In genomic region chr19:4876755-4877154, GRCm38 (mm10) we compare ENCODE assay signal across 17 mouse cellular contexts. TPM values are rescaled to one million over a fixed set of nuclear protein-coding genes. Genes with fewer than 3 reads are reported as not detected.
DNase-seq lines count a peak whose midpoint lies in the region; ATAC-seq and TF ChIP-seq lines count a peak whose summit lies in the region.
"Had no signal": no experiment of that assay in that cellular context is flagged by ENCODE, and none has a peak within 500 bp of the region (broad histone marks: within the 10 kb centered on the region; RNA-seq: fewer than 3 reads in every experiment).

No protein-coding gene starts in this region.

- peaks cover 20% of the 10 kb centered on the region for H3K4me1 ChIP-seq in kidney, embryonic 14.5 days (ENCODE audit: control insufficient read depth, insufficient read depth, low read length)
- peaks cover 21% of the 10 kb centered on the region for H3K4me1 ChIP-seq in kidney, embryonic 16.5 days (ENCODE audit: insufficient read depth, low read length)
- peaks cover 2 to 22% of the 10 kb centered on the region in 2 experiments; a peak in 3 of 4 replicates for H3K4me1 ChIP-seq in ES-E14 (ENCODE audit: control insufficient read depth in 2 of 2, insufficient read depth in 2 of 2, low read length in 2 of 2, poor library complexity in 1 of 2)
- peaks cover 23% of the 10 kb centered on the region for H3K4me1 ChIP-seq in embryonic facial prominence, embryonic 15.5 days
- H3K4me1 ChIP-seq in midbrain, embryonic 15.5 days: peaks cover 16% of the 10 kb centered on the region

- WGBS in kidney, embryonic 14.5 days: 37% methylated on average over 3 of the region's 3 CpGs
- 27% methylated on average over 3 of the region's 3 CpGs for WGBS in kidney, embryonic 16.5 days
- 48% methylated on average over 3 of the region's 3 CpGs for WGBS in embryonic facial prominence, embryonic 15.5 days
- 73% methylated on average over 3 of the region's 3 CpGs for WGBS in midbrain, embryonic 15.5 days

- in situ Hi-C loops in ES-E14 (cut with MboI; ENCODE audit: low sequenced_read_pairs in 2 of 2, unreplicated experiment in 2 of 2): no loop called here

- H3K9me3 ChIP-seq in kidney, embryonic 14.5 days (ENCODE audit: control insufficient read depth, low read length): no peaks in the 10 kb centered on the region
- H3K9me3 ChIP-seq in kidney, embryonic 16.5 days (ENCODE audit: low read length): no peaks in the 10 kb centered on the region
- H3K9me3 ChIP-seq in ES-E14 (ENCODE audit: control insufficient read depth, insufficient read depth, low read depth, low read length): no peaks in the 10 kb centered on the region
- no peaks in the 10 kb centered on the region for H3K9me3 ChIP-seq in embryonic facial prominence, embryonic 15.5 days (replicated peaks)
- no peaks in the 10 kb centered on the region for H3K9me3 ChIP-seq in midbrain, embryonic 15.5 days

- H3K36me3 ChIP-seq in kidney, embryonic 14.5 days (ENCODE audit: control insufficient read depth, insufficient read depth, low read length): no peaks in the 10 kb centered on the region
- H3K36me3 ChIP-seq in kidney, embryonic 16.5 days (ENCODE audit: insufficient read depth, low read length): no peaks in the 10 kb centered on the region
- no peaks in the 10 kb centered on the region for H3K36me3 ChIP-seq in ES-E14 (ENCODE audit: control insufficient read depth, insufficient read depth, low read length, poor library complexity, severe bottlenecking)
- no peaks in the 10 kb centered on the region for H3K36me3 ChIP-seq in embryonic facial prominence, embryonic 15.5 days
- no peaks in the 10 kb centered on the region for H3K36me3 ChIP-seq in myocyte (ENCODE audit: control insufficient read depth, insufficient read depth)
- H3K36me3 ChIP-seq in midbrain, embryonic 15.5 days (replicated peaks): no peaks in the 10 kb centered on the region

- peak overlapping the region; percentile 92; the same call in 1 of the 2 replicates for H3K4me3 ChIP-seq in kidney, embryonic 14.5 days (ENCODE audit: low read length)
- no peak overlapping the region for H3K4me3 ChIP-seq in kidney, embryonic 16.5 days (ENCODE audit: low read length)
- no peak overlapping the region for H3K4me3 ChIP-seq in ES-E14 (ENCODE audit: insufficient read depth in 1 of 2, low read depth in 1 of 2, low read length in 2 of 2, poor library complexity in 1 of 2, severe bottlenecking in 1 of 2)
- peak overlapping the region; percentile 82; the same call in 1 of the 2 replicates for H3K4me3 ChIP-seq in embryonic facial prominence, embryonic 15.5 days (replicated peaks)
- peak overlapping the region; percentile 43 for H3K4me3 ChIP-seq in myocyte
- H3K4me3 ChIP-seq in midbrain, embryonic 15.5 days: no peak overlapping the region

- H3K27ac ChIP-seq in kidney, embryonic 14.5 days (ENCODE audit: low read depth, low read length): no peak overlapping the region
- H3K27ac ChIP-seq in kidney, embryonic 16.5 days (ENCODE audit: low read length): no peak overlapping the region
- H3K27ac ChIP-seq in ES-E14 (ENCODE audit: insufficient read depth, low read depth, low read length, poor library complexity, severe bottlenecking): no peak overlapping the region
- H3K27ac ChIP-seq in embryonic facial prominence, embryonic 15.5 days (replicated peaks): 0 out of 2 replicates have a peak overlapping the region, but pooled peaks have one; percentile 48
- no peak overlapping the region for H3K27ac ChIP-seq in midbrain, embryonic 15.5 days

- H3K27me3 ChIP-seq in kidney, embryonic 14.5 days (ENCODE audit: control insufficient read depth, insufficient read depth, low read length): no peaks in the 10 kb centered on the region
- H3K27me3 ChIP-seq in kidney, embryonic 16.5 days (ENCODE audit: insufficient read depth, low read length): no peaks in the 10 kb centered on the region
- H3K27me3 ChIP-seq in embryonic facial prominence, embryonic 15.5 days: no peaks in the 10 kb centered on the region
- H3K27me3 ChIP-seq in myocyte (ENCODE audit: control insufficient read depth, insufficient read depth, insufficient read length): no peaks in the 10 kb centered on the region
- H3K27me3 ChIP-seq in midbrain, embryonic 15.5 days (replicated peaks): no peaks in the 10 kb centered on the region

- H3K9ac ChIP-seq in kidney, embryonic 14.5 days (ENCODE audit: low read depth, low read length): no peak overlapping the region
- H3K9ac ChIP-seq in kidney, embryonic 16.5 days (replicated peaks; ENCODE audit: low read length): no peak overlapping the region
- H3K9ac ChIP-seq in ES-E14 (ENCODE audit: insufficient read depth, low read depth, low read length, poor library complexity, severe bottlenecking): no peak overlapping the region
- H3K9ac ChIP-seq in embryonic facial prominence, embryonic 15.5 days: no peak overlapping the region
- H3K9ac ChIP-seq in midbrain, embryonic 15.5 days: no peak overlapping the region
- H3K9ac ChIP-seq: liver, postnatal 0 days had no signal

- no peak for DNase-seq in ES-E14 (ENCODE audit: low read depth, low spot score)
- DNase-seq in frontal cortex, postnatal 25 days (ENCODE audit: low spot score in 2 of 2): no peak
- DNase-seq: cerebellum, postnatal 14 days; embryo, embryonic 11 days; heart, adult 11 months; kidney, adult 8-10 months; liver, postnatal 0 days; lung, postnatal 36 days had no signal

- TF ChIP-seq POLR2A in myocyte (IDR thresholded peaks at IDR 0.05; ENCODE audit: insufficient read length, low read depth): no peak

- no peak overlapping the region; the same call in 1 of the 2 replicates for H3K4me2 ChIP-seq in kidney, embryonic 14.5 days (replicated peaks; ENCODE audit: low read depth, low read length)
- no peak overlapping the region for H3K4me2 ChIP-seq in kidney, embryonic 16.5 days (replicated peaks; ENCODE audit: low read depth, low read length)
- peak overlapping the region; percentile 94; the same call in 1 of the 2 replicates for H3K4me2 ChIP-seq in embryonic facial prominence, embryonic 15.5 days (replicated peaks)
- H3K4me2 ChIP-seq in myocyte (ENCODE audit: low read depth): peak overlapping the region; percentile 96
- no peak overlapping the region for H3K4me2 ChIP-seq in midbrain, embryonic 15.5 days

- no peak for ATAC-seq in kidney, embryonic 14.5 days (ENCODE audit: low FRiP score, low TSS enrichment)
- ATAC-seq in kidney, embryonic 16.5 days (ENCODE audit: low FRiP score, low TSS enrichment): no peak
- no peak for ATAC-seq in embryonic facial prominence, embryonic 15.5 days (ENCODE audit: insufficient number of reproducible peaks, low FRiP score, low TSS enrichment, low read depth)
- ATAC-seq in midbrain, embryonic 15.5 days (replicated peaks): no peak
- ATAC-seq: inflammation-experienced regulatory T-cells, adult 6 months; liver, postnatal 0 days had no signal

- H3ac ChIP-seq in myocyte (ENCODE audit: control insufficient read depth, insufficient read length): peak overlapping the region; percentile 48

- H3K79me2 ChIP-seq in myocyte (ENCODE audit: control insufficient read depth, insufficient read depth): peaks cover 8% of the 10 kb centered on the region

TF ChIP-seq in ES-E14, 5 proteins besides CTCF, POLR2A, EP300 and RAD21 (continues in another document):
- no peak for TF ChIP-seq ZNF384 (IDR thresholded peaks at IDR 0.05; ENCODE audit: low read depth, low read length)

TF ChIP-seq in myocyte, 11 proteins besides CTCF, POLR2A, EP300 and RAD21 (continues in another document):
- TF ChIP-seq TCF3 (IDR thresholded peaks at IDR 0.05; ENCODE audit: insufficient read length, low read depth): no peak

RNA-seq across cellular contexts. Expression of gene Actn3, which starts 1.0 kb away (rescaled TPM):
- 12.8 and 13.8 TPM in 2 replicates for polyA plus RNA-seq in kidney, embryonic 14.5 days (2014; fragmentation: Nextera tagmentation; extraction: Ambion mirVana)
- polyA plus RNA-seq in kidney, embryonic 16.5 days (2015; fragmentation: Nextera tagmentation; extraction: Ambion mirVana): 9.4 and 11.0 TPM in 2 replicates
- 48.4 and 91.8 TPM in 2 replicates for total RNA-seq in ES-E14 (2012; rRNA removed)
- polyA plus RNA-seq in embryonic facial prominence, embryonic 15.5 days (2015; fragmentation: Nextera tagmentation; extraction: Ambion mirVana): 29.6 and 33.7 TPM in 2 replicates
- 418 TPM for polyA plus RNA-seq in myocyte (2012; fragmentation: generic; extraction: Trizol)
- 2.2 and 2.7 TPM in 2 replicates for polyA plus RNA-seq in midbrain, embryonic 15.5 days (2015; fragmentation: Nextera tagmentation; extraction: Ambion mirVana)

RNA-seq across cellular contexts. Expression of gene Zdhhc24, which starts 1.7 kb away (rescaled TPM):
- polyA plus RNA-seq in kidney, embryonic 14.5 days (2014; fragmentation: Nextera tagmentation; extraction: Ambion mirVana): 8.3 and 9.4 TPM in 2 replicates
- 14.2 and 15.3 TPM in 2 replicates for polyA plus RNA-seq in kidney, embryonic 16.5 days (2015; fragmentation: Nextera tagmentation; extraction: Ambion mirVana)
- total RNA-seq in ES-E14 (2012; rRNA removed): 12.4 and 15.7 TPM in 2 replicates
- 14.0 and 14.9 TPM in 2 replicates for polyA plus RNA-seq in embryonic facial prominence, embryonic 15.5 days (2015; fragmentation: Nextera tagmentation; extraction: Ambion mirVana)
- polyA plus RNA-seq in myocyte (2012; fragmentation: generic; extraction: Trizol): 9.3 TPM
- polyA plus RNA-seq in midbrain, embryonic 15.5 days (2015; fragmentation: Nextera tagmentation; extraction: Ambion mirVana): 26.1 and 28.8 TPM in 2 replicates

RNA-seq across cellular contexts. Expression of gene Ctsf, which starts 21.8 kb away (rescaled TPM):
- 36.2 and 43.6 TPM in 2 replicates for polyA plus RNA-seq in kidney, embryonic 14.5 days (2014; fragmentation: Nextera tagmentation; extraction: Ambion mirVana)
- polyA plus RNA-seq in kidney, embryonic 16.5 days (2015; fragmentation: Nextera tagmentation; extraction: Ambion mirVana): 66.6 and 76.7 TPM in 2 replicates
- total RNA-seq in ES-E14 (2012; rRNA removed): 59.2 and 98.6 TPM in 2 replicates
- 62.7 and 63.9 TPM in 2 replicates for polyA plus RNA-seq in embryonic facial prominence, embryonic 15.5 days (2015; fragmentation: Nextera tagmentation; extraction: Ambion mirVana)
- polyA plus RNA-seq in myocyte (2012; fragmentation: generic; extraction: Trizol): 6.6 TPM
- 83.0 and 84.3 TPM in 2 replicates for polyA plus RNA-seq in midbrain, embryonic 15.5 days (2015; fragmentation: Nextera tagmentation; extraction: Ambion mirVana)

RNA-seq across cellular contexts. Expression of gene Bbs1, which starts 29.7 kb away (rescaled TPM):
- 6.3 and 6.8 TPM in 2 replicates for polyA plus RNA-seq in kidney, embryonic 14.5 days (2014; fragmentation: Nextera tagmentation; extraction: Ambion mirVana)
- polyA plus RNA-seq in kidney, embryonic 16.5 days (2015; fragmentation: Nextera tagmentation; extraction: Ambion mirVana): 6.5 and 7.2 TPM in 2 replicates
- total RNA-seq in ES-E14 (2012; rRNA removed): 5.4 and 6.8 TPM in 2 replicates
- 4.6 and 5.5 TPM in 2 replicates for polyA plus RNA-seq in embryonic facial prominence, embryonic 15.5 days (2015; fragmentation: Nextera tagmentation; extraction: Ambion mirVana)
- polyA plus RNA-seq in myocyte (2012; fragmentation: generic; extraction: Trizol): 3.6 TPM
- polyA plus RNA-seq in midbrain, embryonic 15.5 days (2015; fragmentation: Nextera tagmentation; extraction: Ambion mirVana): 11.7 and 12.1 TPM in 2 replicates

RNA-seq across cellular contexts. Expression of gene Ccdc87, which starts 37.6 kb away (rescaled TPM):
- not detected in 2 replicates for polyA plus RNA-seq in kidney, embryonic 14.5 days (2014; fragmentation: Nextera tagmentation; extraction: Ambion mirVana)
- polyA plus RNA-seq in kidney, embryonic 16.5 days (2015; fragmentation: Nextera tagmentation; extraction: Ambion mirVana): not detected in 2 replicates
- total RNA-seq in ES-E14 (2012; rRNA removed): 0.13 and 0.16 TPM in 2 replicates
- polyA plus RNA-seq in embryonic facial prominence, embryonic 15.5 days (2015; fragmentation: Nextera tagmentation; extraction: Ambion mirVana): 1.2 and 1.9 TPM in 2 replicates
- polyA plus RNA-seq in myocyte (2012; fragmentation: generic; extraction: Trizol): 0.04 TPM
- 0.74 and 0.83 TPM in 2 replicates for polyA plus RNA-seq in midbrain, embryonic 15.5 days (2015; fragmentation: Nextera tagmentation; extraction: Ambion mirVana)
- total RNA-seq: hematopoietic stem cell, adult 5-6 weeks had no signal
- polyA plus RNA-seq: heart, embryonic 14.5 days; inflammation-experienced regulatory T-cells, adult 6 months; limb, embryonic 11.5 days; liver, postnatal 0 days had no signal

Comparison
In these comparisons a context has a peak if more than half of its experiments do, and no peak if none do; other contexts are left out.
1. H3K4me3 ChIP-seq: peak in kidney, embryonic 14.5 days (single experiment), embryonic facial prominence, embryonic 15.5 days (single experiment) and myocyte (single experiment); none in kidney, embryonic 16.5 days (single experiment), ES-E14 (0 of 2) and midbrain, embryonic 15.5 days (single experiment).
2. H3K4me2 ChIP-seq: peak in embryonic facial prominence, embryonic 15.5 days (single experiment) and myocyte (single experiment); none in kidney, embryonic 14.5 days (single experiment), kidney, embryonic 16.5 days (single experiment) and midbrain, embryonic 15.5 days (single experiment).
3. RNA of gene Actn3, which starts 1.0 kb away (polyA plus RNA-seq): 418 TPM in myocyte (single experiment); 29.6 to 33.7 TPM in embryonic facial prominence, embryonic 15.5 days, 12.8 to 13.8 TPM in kidney, embryonic 14.5 days, 9.4 to 11.0 TPM in kidney, embryonic 16.5 days and 2.2 to 2.7 TPM in midbrain, embryonic 15.5 days; every median in the first group is over 10 times any median in the second.